Mouse (Mus musculus): ENCODE data around the gene Il12rb1. TPM values are rescaled to one million over a fixed set of nuclear protein-coding genes. Genes with fewer than 3 reads are reported as not detected.
A peak's percentile ranks its signal among the peaks of the same experiment; 100 is the strongest.

Il12rb1 gene
- polyA plus RNA-seq, 1 experiment, result 5.4 TPM

DNA sequence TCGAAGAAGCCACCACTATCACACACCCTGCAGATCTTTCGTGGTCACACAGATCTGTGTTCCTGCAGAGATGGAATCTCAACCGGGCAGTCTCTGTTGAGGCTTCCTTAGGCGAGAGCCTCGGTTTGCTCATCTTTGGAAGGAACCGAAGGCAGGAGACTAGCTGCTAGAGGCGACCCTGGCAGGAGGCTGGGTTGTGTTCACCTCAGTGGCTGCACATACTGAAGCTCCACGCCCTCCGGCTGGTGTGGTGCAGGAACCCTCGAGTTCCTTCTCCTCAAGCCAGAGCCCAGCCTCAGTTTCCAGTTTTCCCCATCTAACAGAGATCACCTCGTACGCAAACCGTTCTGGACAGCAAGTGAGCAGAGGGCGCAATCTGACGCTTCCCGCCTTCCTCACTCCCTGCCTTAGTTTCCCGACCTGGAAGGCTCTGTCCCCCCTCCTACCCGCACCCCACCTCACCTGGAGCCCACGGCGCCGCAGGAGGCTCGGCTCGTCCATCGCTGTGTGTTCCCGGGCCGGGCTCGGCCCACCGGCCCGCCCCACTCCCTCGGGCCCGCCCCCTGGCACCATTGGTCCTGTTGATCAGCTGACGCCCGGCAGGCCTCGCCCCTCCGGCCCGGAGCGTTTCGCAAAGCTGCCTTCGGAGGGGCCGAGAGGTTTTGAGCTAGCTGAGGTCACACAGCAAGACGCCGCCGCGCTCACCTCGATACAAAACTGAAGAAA lies 3.6 kb upstream of the Il12rb1 start, which contains the start of gene Mast3:
Gene Mast3, minus strand, starts transcription at position 574 of the 726 bp plus-strand sequence.
- 1% methylated on average over 45 of the region's 45 CpGs for WGBS
- TF ChIP-seq POLR2A (IDR thresholded peaks at IDR 0.05; ENCODE audit: low read depth, low read length) (no peak; the same call in 1 of the 2 replicates), CTCF (IDR thresholded peaks at IDR 0.05; ENCODE audit: extremely low read depth, insufficient read length, insufficient replicate concordance, low read depth, low read length) (no peak; the same call in 1 of the 2 replicates)
- Histone ChIP-seq H3K4me1 (ENCODE audit: control insufficient read depth, insufficient read depth, insufficient read length, low read length) (peaks cover 17% of the 10 kb centered on the region), H3K4me3 (ENCODE audit: low read depth, low read length) (peak within 1 kb of the TSS; percentile 93), H3K27me3 (ENCODE audit: control insufficient read depth, insufficient read depth, low read length) (peaks cover 12% of the 10 kb centered on the region), H3K36me3 (ENCODE audit: control insufficient read depth, insufficient read depth, low read length) (no peaks in the 10 kb centered on the region), H3K27ac (ENCODE audit: insufficient read depth, low read depth, low read length) (no peak within 1 kb of the TSS; the same call in 1 of the 2 replicates)

DNA sequence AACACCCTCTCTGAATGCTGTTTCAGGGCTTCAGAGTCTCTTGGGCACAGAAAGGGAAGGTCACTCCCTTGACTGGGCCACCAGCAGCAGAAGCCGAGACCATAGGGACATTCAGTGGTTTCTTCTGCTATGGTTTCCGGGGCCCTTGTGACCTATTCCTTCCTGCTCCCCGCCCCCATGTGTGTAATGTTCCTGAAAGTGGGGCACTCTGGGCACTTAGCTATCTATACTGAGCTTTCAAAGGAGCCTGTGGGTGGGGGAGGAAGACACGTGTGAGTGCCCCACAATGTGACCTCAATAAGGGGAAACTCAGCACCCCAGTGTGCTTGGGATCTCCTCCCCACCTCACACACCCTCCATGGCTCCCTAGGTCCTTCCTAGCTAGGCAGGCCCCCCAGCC lies 1.7 kb upstream of the Il12rb1 start:
- Histone ChIP-seq H3K4me3 (ENCODE audit: low read depth, low read length) (no peak overlapping the region), H3K27me3 (ENCODE audit: control insufficient read depth, insufficient read depth, low read length) (peaks cover 12% of the 10 kb centered on the region; the same call in 1 of the 2 replicates), H3K27ac (ENCODE audit: insufficient read depth, low read depth, low read length) (peak overlapping the region; percentile 48; the same call in 1 of the 2 replicates), H3K36me3 (ENCODE audit: control insufficient read depth, insufficient read depth, low read length) (no peaks in the 10 kb centered on the region), H3K4me1 (ENCODE audit: control insufficient read depth, insufficient read depth, insufficient read length, low read length) (peaks cover 17% of the 10 kb centered on the region)
- WGBS, result 72% methylated on average over 4 of the region's 4 CpGs
- no peak for TF ChIP-seq POLR2A (IDR thresholded peaks at IDR 0.05; ENCODE audit: low read depth, low read length)
- no peak for TF ChIP-seq CTCF (IDR thresholded peaks at IDR 0.05; ENCODE audit: extremely low read depth, insufficient read length, insufficient replicate concordance, low read depth, low read length)

DNA sequence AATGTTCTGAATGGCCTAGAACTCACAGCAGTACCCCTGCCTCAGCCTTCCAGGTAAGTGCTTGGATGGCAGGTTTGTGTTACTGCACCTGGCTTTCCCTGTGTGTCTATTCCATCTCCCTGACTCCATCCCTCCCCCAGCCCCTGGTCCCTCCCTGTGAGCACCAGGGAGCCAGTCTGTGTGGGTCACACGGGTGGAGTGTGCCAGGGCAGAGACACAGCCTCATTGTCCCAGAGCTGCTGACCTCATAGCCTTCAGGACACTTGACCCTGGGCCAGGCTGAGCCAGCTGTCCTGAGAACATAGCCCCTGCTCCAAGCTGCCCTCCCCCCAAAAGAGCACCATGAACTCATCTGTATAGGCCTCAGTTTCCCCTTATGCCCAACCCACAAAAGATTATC lies 945 bp upstream of the Il12rb1 start:
- H3K4me3 ChIP-seq (ENCODE audit: low read depth, low read length), result no peak overlapping the region
- no peak overlapping the region for H3K27ac ChIP-seq (ENCODE audit: insufficient read depth, low read depth, low read length)
- H3K4me1 ChIP-seq (ENCODE audit: control insufficient read depth, insufficient read depth, insufficient read length, low read length), result peaks cover 15% of the 10 kb centered on the region
- no peaks in the 10 kb centered on the region for H3K36me3 ChIP-seq (ENCODE audit: control insufficient read depth, insufficient read depth, low read length)
- 65% methylated on average over 1 of the region's 1 CpGs for WGBS
- peaks cover 12% of the 10 kb centered on the region; the same call in 1 of the 2 replicates for H3K27me3 ChIP-seq (ENCODE audit: control insufficient read depth, insufficient read depth, low read length)
- TF ChIP-seq POLR2A (IDR thresholded peaks at IDR 0.05; ENCODE audit: low read depth, low read length), result no peak
- no peak for TF ChIP-seq CTCF (IDR thresholded peaks at IDR 0.05; ENCODE audit: extremely low read depth, insufficient read length, insufficient replicate concordance, low read depth, low read length)

DNA sequence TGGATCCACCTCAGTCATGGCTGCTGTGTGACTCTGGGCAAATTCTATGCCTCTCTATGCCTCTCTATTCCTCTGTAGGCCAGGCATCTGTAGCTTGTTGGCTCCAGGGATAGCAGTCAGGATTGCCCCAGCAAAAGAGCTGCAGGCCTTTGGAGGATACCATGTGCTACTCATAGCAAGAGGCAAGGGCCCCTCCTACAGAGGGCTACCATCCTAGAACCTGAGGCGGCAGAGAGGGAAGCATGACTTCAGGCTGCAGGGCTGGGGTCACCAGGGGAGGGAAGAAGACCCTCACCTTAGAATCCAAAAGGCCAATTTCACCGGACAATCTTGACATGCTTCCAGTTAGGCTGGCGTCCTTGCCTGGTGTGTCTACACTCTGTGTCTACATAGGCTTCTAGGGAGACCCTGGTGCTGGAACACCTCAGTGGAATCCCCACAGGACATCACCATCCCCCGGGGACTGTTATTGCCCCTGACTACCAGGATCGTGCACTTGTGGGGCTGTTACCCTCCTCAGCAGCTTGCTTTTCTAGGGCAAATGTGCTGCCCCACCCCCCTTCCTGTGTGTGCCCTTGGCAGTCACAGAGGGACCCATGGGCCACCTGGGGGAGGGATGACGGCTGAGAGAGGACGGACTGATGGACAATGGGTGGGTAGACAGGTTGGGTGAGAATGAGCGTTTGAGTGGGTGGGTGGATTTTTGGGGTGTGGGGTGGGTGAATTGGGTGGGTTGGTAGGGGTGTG lies 879 bp downstream of the Il12rb1 start:
- H3K27ac ChIP-seq (ENCODE audit: insufficient read depth, low read depth, low read length), result no peak overlapping the region
- H3K27me3 ChIP-seq (ENCODE audit: control insufficient read depth, insufficient read depth, low read length), result peaks cover 4% of the 10 kb centered on the region; the same call in 1 of the 2 replicates
- peak overlapping the region; percentile 53 for H3K4me3 ChIP-seq (ENCODE audit: low read depth, low read length)
- peaks cover 7% of the 10 kb centered on the region for H3K4me1 ChIP-seq (ENCODE audit: control insufficient read depth, insufficient read depth, insufficient read length, low read length)
- TF ChIP-seq CTCF (IDR thresholded peaks at IDR 0.05; ENCODE audit: extremely low read depth, insufficient read length, insufficient replicate concordance, low read depth, low read length) (no peak), POLR2A (IDR thresholded peaks at IDR 0.05; ENCODE audit: low read depth, low read length) (no peak)
- no peaks in the 10 kb centered on the region for H3K36me3 ChIP-seq (ENCODE audit: control insufficient read depth, insufficient read depth, low read length)
- 85% methylated on average over 8 of the region's 8 CpGs for WGBS

DNA sequence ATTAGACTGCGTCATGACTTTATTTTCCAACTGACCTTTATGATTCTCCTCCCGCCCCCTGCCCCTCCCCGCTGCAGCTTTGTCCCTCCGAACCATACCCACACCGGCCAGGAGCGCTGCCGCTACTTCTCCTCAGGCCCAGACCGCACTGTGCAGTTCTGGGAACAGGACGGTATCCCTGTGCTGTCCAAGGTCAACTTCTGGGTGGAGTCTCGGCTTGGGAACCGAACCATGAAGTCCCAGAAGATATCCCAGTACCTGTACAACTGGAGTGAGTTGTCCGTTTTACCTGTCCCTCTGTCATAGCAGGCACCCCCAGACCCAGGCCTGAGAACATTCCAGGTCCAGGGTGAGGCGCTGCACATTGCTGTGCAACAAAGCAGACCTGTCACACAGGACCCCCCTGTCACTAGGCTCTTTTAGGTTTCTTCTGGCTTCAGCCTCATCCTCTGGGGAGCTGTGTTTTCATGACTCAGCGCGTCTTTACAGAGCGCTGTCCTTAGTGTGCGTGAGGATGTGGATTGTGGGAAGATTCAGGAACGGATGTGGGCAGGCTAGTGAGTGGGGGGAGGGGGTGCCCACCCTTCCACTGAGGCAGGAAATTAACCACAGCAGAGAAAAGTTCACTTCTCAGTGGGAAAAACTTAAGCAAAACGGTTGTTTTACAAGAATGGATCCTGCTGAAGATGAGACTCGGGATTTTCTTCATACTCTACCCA lies 2.9 kb downstream of the Il12rb1 start:
- peak overlapping the region; percentile 4; the same call in 1 of the 2 replicates for H3K4me3 ChIP-seq (ENCODE audit: low read depth, low read length)
- peaks cover 3% of the 10 kb centered on the region for H3K4me1 ChIP-seq (ENCODE audit: control insufficient read depth, insufficient read depth, insufficient read length, low read length)
- H3K36me3 ChIP-seq (ENCODE audit: control insufficient read depth, insufficient read depth, low read length), result no peaks in the 10 kb centered on the region
- H3K27me3 ChIP-seq (ENCODE audit: control insufficient read depth, insufficient read depth, low read length), result no peaks in the 10 kb centered on the region
- H3K27ac ChIP-seq (ENCODE audit: insufficient read depth, low read depth, low read length), result no peak overlapping the region
- TF ChIP-seq POLR2A (IDR thresholded peaks at IDR 0.05; ENCODE audit: low read depth, low read length) (no peak), CTCF (IDR thresholded peaks at IDR 0.05; ENCODE audit: extremely low read depth, insufficient read length, insufficient replicate concordance, low read depth, low read length) (no peak)
- WGBS, result 69% methylated on average over 20 of the region's 20 CpGs

DNA sequence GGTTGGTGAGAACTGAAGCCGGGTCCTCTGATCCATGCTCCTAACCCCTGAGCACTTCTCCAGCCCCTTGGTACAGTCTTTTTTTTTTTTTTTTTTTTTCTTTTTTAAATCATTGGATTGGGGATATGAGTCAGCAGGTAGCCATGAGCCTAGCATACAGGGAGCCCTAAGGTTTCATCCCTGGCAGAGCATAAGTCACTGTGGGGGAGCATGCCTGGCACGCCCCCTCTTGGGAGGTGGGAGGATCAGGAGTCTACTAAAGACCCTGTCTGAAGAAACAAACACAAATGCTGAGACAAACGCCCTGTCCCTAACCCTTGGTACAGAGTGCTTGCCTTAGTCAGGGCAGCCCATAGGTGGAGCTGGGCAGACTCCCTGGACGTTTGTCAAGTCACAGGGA lies 3.8 kb downstream of the Il12rb1 start:
- Histone ChIP-seq H3K4me1 (ENCODE audit: control insufficient read depth, insufficient read depth, insufficient read length, low read length) (peaks cover 7% of the 10 kb centered on the region), H3K4me3 (ENCODE audit: low read depth, low read length) (no peak overlapping the region), H3K27me3 (ENCODE audit: control insufficient read depth, insufficient read depth, low read length) (no peaks in the 10 kb centered on the region), H3K36me3 (ENCODE audit: control insufficient read depth, insufficient read depth, low read length) (no peaks in the 10 kb centered on the region), H3K27ac (ENCODE audit: insufficient read depth, low read depth, low read length) (no peak overlapping the region)
- WGBS, result 63% methylated on average over 4 of the region's 4 CpGs
- TF ChIP-seq CTCF (IDR thresholded peaks at IDR 0.05; ENCODE audit: extremely low read depth, insufficient read length, insufficient replicate concordance, low read depth, low read length), result no peak
- TF ChIP-seq POLR2A (IDR thresholded peaks at IDR 0.05; ENCODE audit: low read depth, low read length), result no peak

Data from small intestine, adult 2 months (tissue).